Mouse (Mus musculus) E14TG2a.4 (cell line): ENCODE results near the gene Tanc2.

Experiments used
- CTCF ChIP-seq: conservative IDR thresholded peaks from 2 replicates; pipeline ENCODE4 v1.5.1; 2014; ENCODE audit warnings: low read length
- NANOG ChIP-seq: IDR thresholded peaks from 2 replicates; pipeline ENCODE4 v1.6.1; 2014; ENCODE audit warnings: borderline replicate concordance, low read length, mixed read lengths

DNA sequence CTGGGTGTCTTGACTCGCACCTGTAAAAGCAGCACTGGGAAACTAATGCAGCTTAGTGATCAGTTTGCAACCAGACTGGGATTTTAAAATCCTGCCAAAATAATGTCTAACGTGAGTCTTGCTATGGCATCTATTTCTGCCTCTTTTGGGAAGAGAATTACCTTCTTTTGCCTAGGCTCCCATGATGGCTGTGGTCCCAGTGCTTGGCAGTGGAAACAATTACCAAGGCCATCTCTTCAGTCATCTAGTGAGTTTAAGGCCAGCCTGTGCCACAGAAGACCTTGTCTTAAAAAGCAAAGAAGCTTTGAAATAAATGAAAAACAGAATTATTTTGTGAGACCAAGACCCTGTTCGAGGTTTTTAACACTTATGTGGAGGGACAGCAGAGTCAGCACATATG is 213.9 kb downstream of the Tanc2 start:
- TF ChIP-seq CTCF = no peak
- no peak for TF ChIP-seq NANOG
